Mouse (Mus musculus) heart, embryonic 15.5 days (tissue): Measurements from ENCODE around the gene Gm28539. TPM values are rescaled to one million over a fixed set of nuclear protein-coding genes. Genes with fewer than 3 reads are reported as not detected.
"Not testable (repeated sequence)": the region's sequence is repeated elsewhere in the genome, so short reads cannot be mapped to it uniquely, and the experiment has no call there.

Source experiments
- ATAC-seq: fragments of 200-750 bp; cut with Nextera tagmentation; replicated peaks from 2 replicates; pipeline ENCODE4 v1.8.0; 2017; ENCODE audit warnings: low read depth, moderate TSS enrichment; ENCODE audit not compliant: insufficient number of reproducible peaks, insufficient read depth, low FRiP score
- H3K27ac ChIP-seq: fragments of 300-500 bp; sonication (generic); 2 replicates; pipeline ENCODE4 v1.5.1; 2015; ENCODE audit warnings: mild to moderate bottlenecking, inconsistent platforms
- H3K27me3 ChIP-seq: fragments of 300-500 bp; sonication (generic); 2 replicates; pipeline ENCODE4 v1.6.1; 2015; ENCODE audit warnings: inconsistent platforms
- H3K36me3 ChIP-seq: fragments of 300-500 bp; sonication (generic); 2 replicates; pipeline ENCODE4 v1.6.1; 2015; ENCODE audit warnings: mild to moderate bottlenecking, inconsistent platforms
- H3K4me1 ChIP-seq: fragments of 300-500 bp; sonication (generic); replicated peaks from 2 replicates; pipeline ENCODE4 v1.6.1; 2015; ENCODE audit warnings: inconsistent platforms
- H3K4me2 ChIP-seq: fragments of 300-500 bp; sonication (generic); 2 replicates; pipeline ENCODE4 v1.6.1; 2015; ENCODE audit warnings: inconsistent platforms, mild to moderate bottlenecking, moderate library complexity
- H3K4me3 ChIP-seq: fragments of 300-500 bp; sonication (generic); 2 replicates; pipeline ENCODE4 v1.5.1; 2015; ENCODE audit warnings: mild to moderate bottlenecking, inconsistent platforms
- H3K9ac ChIP-seq: fragments of 300-500 bp; sonication (generic); 2 replicates; pipeline ENCODE4 v1.6.1; 2015; ENCODE audit warnings: mild to moderate bottlenecking, inconsistent platforms
- H3K9me3 ChIP-seq: fragments of 300-500 bp; sonication (generic); replicated peaks from 2 replicates; pipeline ENCODE4 v1.6.1; 2016; ENCODE audit warnings: inconsistent platforms
- WGBS: fragments of 180-500 bp; shearing (Covaris S2); methylation state at CpG from one replicate; pipeline ENCODE4 v1.1.7; 2015; ENCODE audit warnings: mixed read lengths; 5-methylcytosine and 5-hydroxymethylcytosine counted together
- polyA plus RNA-seq: library from polyadenylated mRNA; unstranded; fragments of >200 nt; fragmentation: Nextera tagmentation; extraction: Ambion mirVana; gene quantifications from 2 replicates; pipeline ENCODE4 v1.2.1, GENCODE M21; 2015

Gene Gm28539
- polyA plus RNA-seq, 1 experiment from 2014 or later = not detected

DNA sequence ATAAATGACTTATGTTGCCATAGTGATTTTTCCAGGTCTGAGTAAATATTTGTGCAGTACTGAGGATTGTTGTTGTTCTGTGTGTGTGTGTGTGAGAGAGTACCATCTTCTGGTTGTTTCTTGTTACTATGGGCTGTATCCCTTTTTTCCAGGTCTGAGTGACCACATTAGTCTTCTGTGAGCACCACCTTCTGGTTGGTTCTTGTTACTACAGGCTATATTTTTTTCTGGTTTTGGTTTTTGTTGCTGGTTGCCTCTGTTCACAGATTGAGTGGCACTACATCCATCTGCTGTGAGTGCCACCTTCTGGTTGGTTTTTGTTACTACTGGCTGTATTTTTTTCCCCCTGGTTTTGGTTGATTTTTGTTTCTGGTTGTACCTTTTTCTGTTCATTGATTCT is 22.2 kb downstream of the Gm28539 start:
- H3K27ac ChIP-seq = no peak overlapping the region
- no peak overlapping the region for H3K4me3 ChIP-seq
- no peaks in the 10 kb centered on the region for H3K9me3 ChIP-seq
- no peaks in the 10 kb centered on the region for H3K4me1 ChIP-seq
- no peak for ATAC-seq
- no peak overlapping the region for H3K4me2 ChIP-seq
- no peaks in the 10 kb centered on the region for H3K27me3 ChIP-seq
- no peaks in the 10 kb centered on the region for H3K36me3 ChIP-seq
- no peak overlapping the region for H3K9ac ChIP-seq

DNA sequence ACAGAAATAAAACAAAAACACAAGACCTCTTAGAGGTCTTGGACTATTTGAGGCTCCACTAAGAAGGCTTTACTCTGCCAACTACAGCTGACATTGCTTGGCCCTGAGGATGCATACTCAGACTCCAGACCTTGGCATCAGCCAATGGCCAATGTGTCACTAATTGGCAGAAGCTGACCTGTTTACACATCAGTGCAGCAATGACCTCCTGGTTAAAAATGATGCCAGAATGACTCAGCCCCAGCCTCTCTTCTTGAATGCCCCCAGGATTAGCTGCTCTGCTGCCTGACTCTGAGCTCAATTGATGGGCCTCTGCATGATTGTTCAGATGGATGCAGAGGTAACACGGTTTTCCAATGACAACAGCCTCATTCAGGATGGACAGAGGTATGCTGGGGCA is 23.8 kb downstream of the Gm28539 start:
- no peak overlapping the region for H3K27ac ChIP-seq
- no peak overlapping the region for H3K4me3 ChIP-seq
- H3K36me3 ChIP-seq = no peaks in the 10 kb centered on the region
- no peaks in the 10 kb centered on the region for H3K4me1 ChIP-seq
- no peak overlapping the region for H3K4me2 ChIP-seq
- no peak for ATAC-seq
- no peak overlapping the region for H3K9ac ChIP-seq
- WGBS = 64% methylated on average over 1 of the region's 1 CpGs
- no peaks in the 10 kb centered on the region for H3K9me3 ChIP-seq
- no peaks in the 10 kb centered on the region for H3K27me3 ChIP-seq

DNA sequence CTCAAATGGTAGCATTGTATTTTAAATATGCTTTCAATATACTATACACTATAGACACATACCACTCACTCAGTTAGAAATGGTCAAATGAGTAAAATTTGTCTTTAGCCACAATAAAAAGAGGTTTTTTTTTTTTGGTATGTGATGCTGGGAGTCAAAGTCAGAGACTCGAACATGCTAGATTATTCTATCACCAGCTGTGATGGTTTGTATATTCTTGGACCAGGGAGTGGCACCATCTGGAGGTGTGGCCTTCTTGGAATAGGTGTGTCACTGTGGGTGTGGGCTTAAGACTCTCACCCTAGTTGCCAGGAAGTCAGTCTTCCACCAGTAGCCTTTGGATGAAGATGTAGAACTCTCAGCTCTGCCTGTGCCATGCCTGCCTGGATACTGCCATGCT is 34.1 kb downstream of the Gm28539 start:
- not testable (repeated sequence) for ATAC-seq, H3K4me2 ChIP-seq, H3K9ac ChIP-seq, H3K27me3 ChIP-seq, H3K27ac ChIP-seq, H3K4me3 ChIP-seq, H3K4me1 ChIP-seq, H3K9me3 ChIP-seq
- peaks cover 41% of the 10 kb centered on the region for H3K36me3 ChIP-seq
- 70% methylated on average over 1 of the region's 1 CpGs for WGBS

DNA sequence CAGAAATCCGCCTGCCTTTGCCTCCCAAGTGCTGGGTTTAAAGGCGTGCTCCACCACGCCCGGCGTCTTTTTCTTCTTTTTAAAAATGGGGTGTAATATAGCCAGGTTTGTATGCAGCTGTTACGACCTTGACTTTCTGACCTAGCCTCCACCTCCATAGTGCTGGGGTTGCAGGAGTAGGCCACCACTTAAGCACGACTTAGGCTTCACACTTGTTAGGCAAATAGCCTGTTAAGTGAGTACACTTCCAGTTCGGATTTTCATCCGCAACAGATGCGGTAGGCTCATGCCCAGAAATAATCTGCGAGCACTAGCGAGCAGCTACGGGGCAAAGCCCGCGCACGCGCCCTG is 39.7 kb downstream of the Gm28539 start:
- Histone ChIP-seq H3K36me3 (peaks cover 39% of the 10 kb centered on the region), H3K9me3 (no peaks in the 10 kb centered on the region), H3K4me1 (peaks cover 18% of the 10 kb centered on the region), H3K27me3 (no peaks in the 10 kb centered on the region), H3K4me3 (peak overlapping the region; percentile 98), H3K4me2 (peak overlapping the region; percentile 93), H3K27ac (peak overlapping the region; percentile 93), H3K9ac (peak overlapping the region; percentile 94)
- WGBS = 1% methylated on average over 17 of the region's 17 CpGs
- peak; percentile 14 for ATAC-seq

DNA sequence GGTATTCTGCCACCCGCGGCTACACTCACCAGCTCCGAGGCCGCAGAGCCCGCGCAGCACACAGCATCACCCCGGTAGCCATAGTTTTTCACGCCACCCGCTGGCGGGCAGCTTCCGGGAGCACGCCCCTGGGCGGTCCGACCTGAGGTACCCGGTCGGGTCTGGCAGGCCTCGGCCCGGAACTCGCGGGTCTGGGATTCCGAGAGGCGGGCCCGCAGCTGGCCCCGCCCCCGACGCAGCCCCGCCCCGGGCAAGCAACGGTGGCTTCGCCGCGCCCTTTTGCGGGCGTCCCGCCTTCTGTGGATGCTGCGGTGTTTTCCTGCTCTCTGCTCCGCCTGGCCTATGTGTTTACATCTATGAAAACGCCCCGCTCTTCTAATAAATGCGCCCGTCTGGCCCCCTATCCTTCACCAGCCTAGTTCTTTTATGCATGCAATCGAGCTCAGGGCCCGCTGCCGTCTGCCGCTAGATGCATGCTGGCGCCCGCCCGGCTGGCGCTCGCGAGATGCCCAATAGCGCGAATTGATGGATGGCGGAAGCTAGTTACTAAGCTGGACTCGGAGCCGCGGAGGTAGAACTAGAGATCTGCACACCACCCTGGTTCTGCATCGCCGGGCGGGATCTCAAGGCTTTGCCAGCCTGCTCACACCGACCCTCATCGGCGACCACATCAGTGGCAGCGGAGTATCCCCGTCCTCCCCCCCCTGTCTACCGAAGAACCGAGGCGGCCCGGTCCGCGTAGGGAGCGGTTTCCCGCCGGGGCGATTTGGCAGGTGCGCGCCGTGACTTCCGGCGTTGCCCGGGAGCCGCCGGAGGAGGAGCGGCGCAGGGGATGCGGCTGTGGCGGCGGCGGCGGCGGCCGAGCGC is 40.3 kb downstream of the Gm28539 start, which contains the start of the genes Mrpl40 and Hira:
TSS of gene Mrpl40 (minus strand) at position 421 of the 867 bp plus-strand sequence.
TSS of gene Hira (plus strand) at position 596 of the 867 bp plus-strand sequence.
- under 1% methylated on average over 85 of the region's 93 CpGs for WGBS
- ATAC-seq = peak; percentile 95
- no peaks in the 10 kb centered on the region for H3K9me3 ChIP-seq
- H3K4me2 ChIP-seq = peak within 1 kb of the TSS; percentile 93
- peaks cover 18% of the 10 kb centered on the region for H3K4me1 ChIP-seq
- H3K36me3 ChIP-seq = peaks cover 33% of the 10 kb centered on the region
- no peaks in the 10 kb centered on the region for H3K27me3 ChIP-seq
- peak within 1 kb of the TSS; percentile 93 for H3K27ac ChIP-seq
- peak within 1 kb of the TSS; percentile 94 for H3K9ac ChIP-seq
- H3K4me3 ChIP-seq = peak within 1 kb of the TSS; percentile 98

DNA sequence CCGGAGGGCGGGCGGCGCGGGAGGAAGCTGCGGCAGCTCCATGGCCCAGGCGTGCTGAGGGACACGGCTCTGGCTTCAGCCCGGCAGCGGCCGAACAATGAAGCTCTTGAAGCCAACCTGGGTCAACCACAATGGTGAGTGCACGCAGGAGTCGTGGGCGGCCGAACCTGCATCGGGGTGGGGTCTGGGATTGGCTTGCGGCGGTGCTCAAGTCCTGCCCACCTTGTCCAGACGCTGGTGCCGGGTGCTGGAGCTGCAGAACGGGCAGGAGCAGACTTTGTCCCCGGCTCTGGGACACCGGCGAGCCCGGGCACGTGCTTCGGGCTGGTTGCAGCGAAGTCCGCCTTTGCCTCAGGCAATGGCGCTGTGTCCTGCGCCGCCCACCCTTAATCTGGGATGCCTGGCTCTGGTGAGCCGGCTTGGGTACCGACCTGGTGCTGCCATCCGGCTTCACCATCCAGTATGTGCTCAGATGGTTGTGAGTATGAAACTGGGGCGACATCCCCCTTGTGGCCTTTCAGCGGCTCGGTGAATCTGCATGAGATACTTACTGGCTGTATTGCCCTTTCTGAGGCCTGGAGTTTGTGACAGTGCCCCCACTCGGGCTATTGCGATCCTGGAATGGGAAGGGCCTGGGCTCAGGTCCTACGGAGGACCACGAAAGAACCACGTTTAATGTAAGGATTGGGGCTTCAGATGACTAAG is 41.2 kb downstream of the Gm28539 start:
- peak; percentile 3; the same call in 1 of the 2 replicates for ATAC-seq
- H3K4me1 ChIP-seq = peaks cover 18% of the 10 kb centered on the region
- no peaks in the 10 kb centered on the region for H3K9me3 ChIP-seq
- H3K4me2 ChIP-seq = peak overlapping the region; percentile 93
- peak overlapping the region; percentile 98 for H3K4me3 ChIP-seq
- peaks cover 24% of the 10 kb centered on the region for H3K36me3 ChIP-seq
- peak overlapping the region; percentile 93 for H3K27ac ChIP-seq
- no peaks in the 10 kb centered on the region for H3K27me3 ChIP-seq
- peak overlapping the region; percentile 94 for H3K9ac ChIP-seq
- WGBS = under 1% methylated on average over 40 of the region's 43 CpGs

DNA sequence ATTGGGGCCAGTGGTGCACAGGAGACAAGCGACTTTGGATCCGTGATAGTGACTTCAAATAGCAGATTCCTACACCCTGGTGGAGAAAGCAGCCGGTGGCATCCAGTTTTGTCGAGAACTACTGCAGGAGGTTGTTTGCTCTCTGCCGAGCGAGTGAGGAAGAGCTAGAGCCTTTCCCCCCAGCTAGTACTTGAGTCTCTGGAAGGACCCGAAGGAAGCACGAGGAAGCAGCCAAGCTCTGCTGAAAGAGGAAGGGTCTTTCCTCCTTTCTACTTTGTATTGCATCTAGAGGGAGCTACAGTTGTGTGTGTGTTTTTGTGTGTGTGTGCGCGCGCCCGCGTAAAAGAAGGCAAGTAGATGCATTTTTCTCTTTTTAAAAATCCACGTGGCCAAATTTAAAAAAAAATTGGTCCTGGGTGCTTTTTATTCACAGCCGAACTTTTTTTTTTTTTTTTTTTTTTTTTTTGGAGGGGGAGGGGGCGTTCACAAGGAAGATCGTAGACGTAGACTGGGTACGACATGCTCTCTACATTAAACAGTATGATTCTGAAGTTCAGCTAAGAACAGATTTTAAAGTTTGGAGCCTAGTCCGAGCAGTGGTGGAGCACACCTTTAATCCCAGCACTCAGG is 41.8 kb downstream of the Gm28539 start:
- Histone ChIP-seq H3K36me3 (peaks cover 18% of the 10 kb centered on the region), H3K4me3 (peak overlapping the region; percentile 98), H3K9ac (peak overlapping the region; percentile 94), H3K4me1 (peaks cover 18% of the 10 kb centered on the region), H3K4me2 (peak overlapping the region; percentile 93), H3K27me3 (no peaks in the 10 kb centered on the region), H3K9me3 (no peaks in the 10 kb centered on the region), H3K27ac (peak overlapping the region; percentile 93)
- 23% methylated on average over 20 of the region's 20 CpGs for WGBS
- no peak for ATAC-seq

DNA sequence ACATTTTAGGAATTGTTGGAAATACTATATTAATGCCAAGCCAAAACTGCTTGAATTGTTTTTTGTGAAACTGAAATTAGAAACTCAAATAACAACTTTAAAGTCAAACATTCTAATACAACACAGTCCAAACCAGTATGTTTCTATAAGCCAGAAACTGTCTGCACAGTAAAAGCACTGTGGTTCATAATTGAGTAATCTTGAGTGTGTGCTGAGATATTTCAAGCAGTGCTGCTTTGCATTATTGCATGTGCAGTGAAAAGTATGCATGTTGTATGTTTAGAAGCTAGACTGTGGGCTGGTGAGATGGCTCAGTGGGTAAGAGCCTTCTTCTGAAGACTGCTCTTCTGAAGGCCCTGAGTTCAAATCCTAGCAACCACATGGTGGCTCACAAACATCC is 47.7 kb downstream of the Gm28539 start:
- Histone ChIP-seq H3K9ac (no peak overlapping the region), H3K9me3 (no peaks in the 10 kb centered on the region), H3K27me3 (no peaks in the 10 kb centered on the region), H3K4me3 (no peak overlapping the region), H3K4me2 (no peak overlapping the region), H3K27ac (no peak overlapping the region), H3K4me1 (peaks cover 8% of the 10 kb centered on the region; the same call in 1 of the 2 replicates), H3K36me3 (no peaks in the 10 kb centered on the region)
- ATAC-seq = no peak

DNA sequence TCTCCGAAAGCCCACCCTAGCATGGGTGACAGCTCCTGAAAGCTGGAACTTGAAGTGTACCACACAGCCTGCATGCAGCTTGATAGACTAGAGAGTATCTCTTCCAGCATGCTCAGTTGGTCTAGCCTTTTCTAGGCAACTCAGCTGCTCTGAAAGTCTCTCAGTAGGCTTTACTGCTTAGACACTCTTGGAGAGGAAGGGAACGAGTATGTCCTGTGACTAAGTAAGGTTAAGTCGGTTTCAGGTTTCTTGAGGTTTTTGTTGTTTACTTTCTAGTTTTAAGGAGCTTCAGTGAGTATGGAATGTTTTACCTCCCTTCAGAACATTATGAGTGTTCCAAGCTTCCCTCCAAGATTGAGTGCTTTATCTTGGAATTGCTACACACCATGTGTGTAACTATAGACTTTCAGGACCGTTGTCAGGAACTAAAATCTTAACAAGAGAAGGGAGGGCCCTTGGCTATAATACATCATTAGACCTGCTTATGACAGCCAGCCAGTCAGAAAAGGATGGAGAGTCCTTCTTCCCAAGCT is 57.5 kb downstream of the Gm28539 start:
- H3K4me2 ChIP-seq = no peak overlapping the region
- 77% methylated on average over 4 of the region's 4 CpGs for WGBS
- H3K36me3 ChIP-seq = peaks cover 22% of the 10 kb centered on the region
- ATAC-seq = no peak
- no peak overlapping the region for H3K27ac ChIP-seq
- no peaks in the 10 kb centered on the region for H3K9me3 ChIP-seq
- H3K4me3 ChIP-seq = no peak overlapping the region
- H3K4me1 ChIP-seq = peaks cover 10% of the 10 kb centered on the region
- H3K27me3 ChIP-seq = no peaks in the 10 kb centered on the region
- no peak overlapping the region for H3K9ac ChIP-seq

DNA sequence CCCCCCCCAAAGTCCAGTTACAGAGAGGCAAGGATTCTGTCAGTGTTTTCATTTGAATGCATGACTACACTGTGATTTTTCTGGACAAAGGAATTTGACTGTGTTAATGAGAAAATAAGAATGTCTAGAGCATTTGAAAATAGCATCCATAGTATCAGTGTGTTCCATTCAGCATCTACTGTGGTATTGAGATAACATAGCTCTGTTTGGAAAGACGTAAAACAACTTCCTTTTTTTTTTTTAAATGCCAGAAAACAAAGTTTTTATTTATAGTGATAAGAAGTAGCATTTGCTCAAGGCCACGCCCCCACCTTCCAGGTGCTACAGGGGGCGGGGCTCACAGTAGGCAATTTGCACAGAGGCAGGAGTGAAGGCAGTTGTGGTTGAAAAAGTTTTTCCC is 58.9 kb downstream of the Gm28539 start:
- Histone ChIP-seq H3K27ac (no peak overlapping the region), H3K4me1 (peaks cover 10% of the 10 kb centered on the region), H3K9me3 (no peaks in the 10 kb centered on the region), H3K4me3 (no peak overlapping the region), H3K9ac (no peak overlapping the region), H3K27me3 (no peaks in the 10 kb centered on the region), H3K4me2 (no peak overlapping the region), H3K36me3 (peaks cover 34% of the 10 kb centered on the region)
- no peak for ATAC-seq
- 70% methylated on average over 3 of the region's 3 CpGs for WGBS

DNA sequence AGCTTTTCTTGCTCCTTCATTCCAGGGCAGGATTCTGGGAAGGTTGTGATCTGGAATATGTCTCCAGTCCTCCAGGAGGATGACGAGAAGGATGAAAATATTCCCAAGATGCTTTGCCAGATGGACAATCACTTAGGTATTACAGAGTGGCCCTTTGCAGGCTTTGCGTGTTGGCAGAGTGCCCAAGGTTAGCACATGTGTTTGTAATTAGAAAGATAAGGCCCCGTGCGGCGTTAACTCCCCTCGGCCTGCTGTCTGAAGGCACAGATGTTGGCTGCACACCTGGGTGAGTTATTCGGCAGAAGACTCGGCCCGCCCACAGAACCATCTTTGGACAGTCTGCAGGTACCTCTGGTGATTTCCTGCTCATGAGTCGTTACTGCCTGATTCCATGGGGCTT is 60.0 kb downstream of the Gm28539 start:
- Histone ChIP-seq H3K36me3 (peaks cover 42% of the 10 kb centered on the region), H3K4me1 (peaks cover 10% of the 10 kb centered on the region), H3K4me3 (no peak overlapping the region), H3K27me3 (no peaks in the 10 kb centered on the region), H3K9me3 (no peaks in the 10 kb centered on the region), H3K9ac (no peak overlapping the region), H3K27ac (no peak overlapping the region), H3K4me2 (no peak overlapping the region)
- WGBS = 44% methylated on average over 10 of the region's 10 CpGs
- ATAC-seq = no peak
